Mouse (Mus musculus): Measurements from ENCODE around the gene Atg5.

DNA sequence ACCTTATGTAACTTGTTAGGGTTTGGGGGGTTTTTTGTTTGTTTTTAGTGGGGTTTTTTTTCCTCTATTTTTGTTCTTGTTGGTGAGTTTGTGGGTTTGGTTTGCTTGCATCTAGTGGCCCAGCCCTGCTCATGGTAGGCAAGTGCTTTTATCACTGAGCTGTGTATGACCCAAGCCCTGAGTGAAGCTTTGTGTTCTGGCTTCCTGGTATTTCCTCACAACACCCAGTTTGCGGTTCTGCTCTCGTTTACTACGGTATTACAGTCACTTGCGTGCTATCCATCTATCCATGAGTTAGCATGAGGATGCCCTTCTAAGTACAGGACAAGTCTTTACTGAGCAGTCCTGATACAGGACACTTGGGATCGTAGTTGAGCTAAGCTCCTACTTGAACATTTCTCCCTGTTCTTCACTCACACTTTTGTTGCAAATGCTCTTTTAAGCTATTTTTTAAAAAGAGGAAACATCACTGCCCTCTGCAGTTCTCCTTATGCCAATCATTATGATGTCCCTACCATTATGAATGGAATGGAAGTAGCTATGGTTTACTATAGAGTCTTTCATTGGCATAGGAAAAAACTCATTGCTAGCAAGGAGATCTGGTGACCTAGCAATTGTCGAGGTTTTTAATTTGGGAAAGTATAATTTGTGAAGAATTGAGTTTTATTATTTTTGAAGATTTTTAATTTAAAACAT is 73.8 kb downstream of the Atg5 start:
- TF ChIP-seq CTCF (IDR thresholded peaks at IDR 0.05; ENCODE audit: borderline replicate concordance, extremely low read depth, insufficient read depth, insufficient read length) (no peak), POLR2A (IDR thresholded peaks at IDR 0.05; ENCODE audit: borderline replicate concordance, extremely low read depth, insufficient read depth, insufficient read length, poor library complexity, severe bottlenecking) (no peak)
